Mouse (Mus musculus) embryonic facial prominence, embryonic 12.5 days (tissue): ENCODE results near the gene Vwa8. TPM values are rescaled to one million over a fixed set of nuclear protein-coding genes. Genes with fewer than 3 reads are reported as not detected.

Experiments
- ATAC-seq: fragments of 200-750 bp; cut with Nextera tagmentation; 2 replicates; pipeline ENCODE4 v1.8.0; 2017; ENCODE audit not compliant: insufficient number of reproducible peaks, insufficient read depth, low FRiP score, low TSS enrichment
- H3K27ac ChIP-seq: fragments of 300-500 bp; sonication (generic); 2 replicates; pipeline ENCODE4 v1.5.1; 2016; ENCODE audit warnings: mild to moderate bottlenecking
- H3K27me3 ChIP-seq: fragments of 300-500 bp; sonication (generic); 2 replicates; pipeline ENCODE4 v1.6.1; 2016; ENCODE audit warnings: mild to moderate bottlenecking, moderate library complexity
- H3K36me3 ChIP-seq: fragments of 300-500 bp; sonication (generic); 2 replicates; pipeline ENCODE4 v1.6.1; 2016; ENCODE audit warnings: mild to moderate bottlenecking
- H3K4me1 ChIP-seq: fragments of 300-500 bp; sonication (generic); 2 replicates; pipeline ENCODE4 v1.6.1; 2016
- H3K4me2 ChIP-seq: fragments of 300-500 bp; sonication (generic); replicated peaks from 2 replicates; pipeline ENCODE4 v1.6.1; 2016; ENCODE audit warnings: mild to moderate bottlenecking, moderate library complexity
- H3K4me3 ChIP-seq: fragments of 300-500 bp; sonication (generic); 2 replicates; pipeline ENCODE4 v1.5.1; 2016; ENCODE audit warnings: mild to moderate bottlenecking
- H3K9ac ChIP-seq: fragments of 300-500 bp; sonication (generic); 2 replicates; pipeline ENCODE4 v1.6.1; 2016; ENCODE audit warnings: mild to moderate bottlenecking, moderate library complexity
- H3K9me3 ChIP-seq: fragments of 300-500 bp; sonication (generic); 2 replicates; pipeline ENCODE4 v1.6.1; 2016; ENCODE audit warnings: mild to moderate bottlenecking, moderate library complexity
- WGBS: fragments of 180-500 bp; shearing (Covaris S2); methylation state at CpG from one replicate; pipeline ENCODE4 v1.1.7; 2016; 5-methylcytosine and 5-hydroxymethylcytosine counted together
- polyA plus RNA-seq: library from polyadenylated mRNA; unstranded; fragments of >200 nt; fragmentation: Nextera tagmentation; extraction: Ambion mirVana; gene quantifications from 2 replicates; pipeline ENCODE4 v1.2.1, GENCODE M21; 2016

Gene Vwa8
- polyA plus RNA-seq, 1 experiment from 2014 or later, result 10.6 TPM

DNA sequence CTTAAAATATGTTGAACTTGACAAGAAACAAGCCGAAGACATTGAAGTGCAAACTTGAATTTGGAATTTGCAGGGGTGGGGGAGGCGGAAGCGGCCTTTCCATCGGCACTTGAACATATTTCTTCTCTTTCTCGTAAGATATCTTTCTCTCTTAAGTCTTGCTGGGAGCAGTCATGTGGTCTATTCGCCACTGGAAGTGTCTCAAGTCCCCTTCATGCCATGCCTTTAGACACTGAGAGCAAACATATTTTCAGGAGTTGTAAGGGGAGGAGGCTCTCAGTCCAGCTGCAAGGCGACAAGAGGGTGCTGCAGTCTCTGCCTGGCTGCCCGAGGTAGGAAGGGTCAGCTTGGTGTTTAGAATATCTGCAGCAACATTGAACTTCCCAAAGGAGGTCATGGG lies 288.2 kb downstream of the Vwa8 start:
- H3K4me1 ChIP-seq, result peaks cover 33% of the 10 kb centered on the region
- H3K4me2 ChIP-seq, result no peak overlapping the region
- no peaks in the 10 kb centered on the region for H3K36me3 ChIP-seq
- H3K9ac ChIP-seq, result no peak overlapping the region
- 67% methylated on average over 8 of the region's 8 CpGs for WGBS
- no peaks in the 10 kb centered on the region for H3K27me3 ChIP-seq
- H3K9me3 ChIP-seq, result no peaks in the 10 kb centered on the region
- no peak for ATAC-seq
- H3K4me3 ChIP-seq, result no peak overlapping the region
- H3K27ac ChIP-seq, result no peak overlapping the region

DNA sequence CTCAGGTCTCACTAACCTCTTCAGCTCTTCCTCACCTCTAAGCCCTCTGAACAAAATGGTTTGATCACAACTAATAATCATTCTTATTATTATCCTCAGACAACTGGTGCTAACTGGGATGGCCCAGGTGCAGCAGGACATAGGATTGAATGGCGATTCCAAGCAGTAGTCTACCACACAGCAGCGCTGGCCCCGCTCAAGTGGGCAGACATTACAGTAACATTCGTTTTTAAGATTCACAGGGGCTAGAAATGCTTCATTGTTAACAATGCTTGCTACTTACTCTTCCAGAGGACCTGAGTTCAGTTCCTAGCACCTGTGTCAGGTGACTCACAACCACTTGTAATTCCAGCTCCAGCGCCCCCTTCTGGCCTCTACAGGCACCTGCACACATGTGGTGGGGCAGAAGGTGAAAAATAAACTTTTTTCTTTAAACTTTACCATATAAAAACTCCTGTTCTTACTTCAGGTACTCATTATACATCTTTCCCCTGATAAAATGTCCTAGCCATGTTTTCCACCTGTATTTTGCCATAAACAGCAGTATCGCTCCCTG lies 290.3 kb downstream of the Vwa8 start:
- H3K9me3 ChIP-seq, result no peaks in the 10 kb centered on the region
- no peak overlapping the region for H3K9ac ChIP-seq
- no peaks in the 10 kb centered on the region for H3K36me3 ChIP-seq
- H3K4me3 ChIP-seq, result no peak overlapping the region
- H3K4me2 ChIP-seq, result no peak overlapping the region
- peaks cover 33% of the 10 kb centered on the region for H3K4me1 ChIP-seq
- H3K27me3 ChIP-seq, result no peaks in the 10 kb centered on the region
- H3K27ac ChIP-seq, result no peak overlapping the region
- 89% methylated on average over 6 of the region's 6 CpGs for WGBS
- no peak for ATAC-seq

GRCm38 (mm10) chr14:79139918-79140825 lies 291.3 kb downstream of the Vwa8 start:
- H3K27me3 ChIP-seq, result no peaks in the 10 kb centered on the region
- H3K4me3 ChIP-seq, result no peak overlapping the region
- no peak for ATAC-seq
- H3K4me1 ChIP-seq, result peaks cover 27% of the 10 kb centered on the region
- 44% methylated on average over 19 of the region's 19 CpGs for WGBS
- H3K36me3 ChIP-seq, result no peaks in the 10 kb centered on the region
- no peak overlapping the region for H3K4me2 ChIP-seq
- H3K27ac ChIP-seq, result 0 out of 2 replicates have a peak overlapping the region, but pooled peaks have one; percentile 7
- H3K9me3 ChIP-seq, result no peaks in the 10 kb centered on the region
- no peak overlapping the region for H3K9ac ChIP-seq

GRCm38 (mm10) chr14:79140826-79141219 lies 292.0 kb downstream of the Vwa8 start:
- no peak for ATAC-seq
- peaks cover 21% of the 10 kb centered on the region for H3K4me1 ChIP-seq
- H3K4me3 ChIP-seq, result no peak overlapping the region
- 0 out of 2 replicates have a peak overlapping the region, but pooled peaks have one; percentile 7 for H3K27ac ChIP-seq
- H3K36me3 ChIP-seq, result no peaks in the 10 kb centered on the region
- H3K4me2 ChIP-seq, result no peak overlapping the region
- 87% methylated on average over 2 of the region's 2 CpGs for WGBS
- H3K9ac ChIP-seq, result no peak overlapping the region
- no peaks in the 10 kb centered on the region for H3K9me3 ChIP-seq
- no peaks in the 10 kb centered on the region for H3K27me3 ChIP-seq

GRCm38 (mm10) chr14:79142342-79142741 lies 293.5 kb downstream of the Vwa8 start:
- H3K36me3 ChIP-seq, result no peaks in the 10 kb centered on the region
- no peak overlapping the region for H3K9ac ChIP-seq
- no peak overlapping the region for H3K4me2 ChIP-seq
- H3K27me3 ChIP-seq, result no peaks in the 10 kb centered on the region
- no peak overlapping the region for H3K4me3 ChIP-seq
- no peak for ATAC-seq
- H3K4me1 ChIP-seq, result peaks cover 11% of the 10 kb centered on the region
- 88% methylated on average over 4 of the region's 4 CpGs for WGBS
- H3K27ac ChIP-seq, result no peak overlapping the region
- H3K9me3 ChIP-seq, result no peaks in the 10 kb centered on the region

- no peak overlapping the region for H3K9ac ChIP-seq
- no peak overlapping the region for H3K27ac ChIP-seq
- no peaks in the 10 kb centered on the region for H3K27me3 ChIP-seq
- no peak overlapping the region for H3K4me3 ChIP-seq
- H3K36me3 ChIP-seq, result no peaks in the 10 kb centered on the region
- peaks cover 11% of the 10 kb centered on the region for H3K4me1 ChIP-seq
- ATAC-seq, result no peak
- H3K9me3 ChIP-seq, result no peaks in the 10 kb centered on the region
- 95% methylated on average over 9 of the region's 9 CpGs for WGBS
- no peak overlapping the region for H3K4me2 ChIP-seq
Measured at GRCm38 (mm10) chr14:79143696-79144095, 294.8 kb downstream of the Vwa8 start.

GRCm38 (mm10) chr14:79144278-79145224 lies 295.7 kb downstream of the Vwa8 start:
- Histone ChIP-seq H3K9ac (no peak overlapping the region), H3K27me3 (no peaks in the 10 kb centered on the region), H3K4me2 (no peak overlapping the region), H3K9me3 (no peaks in the 10 kb centered on the region), H3K4me1 (peaks cover 11% of the 10 kb centered on the region), H3K36me3 (no peaks in the 10 kb centered on the region), H3K4me3 (no peak overlapping the region), H3K27ac (no peak overlapping the region)
- ATAC-seq, result no peak
- WGBS, result 85% methylated on average over 13 of the region's 13 CpGs

DNA sequence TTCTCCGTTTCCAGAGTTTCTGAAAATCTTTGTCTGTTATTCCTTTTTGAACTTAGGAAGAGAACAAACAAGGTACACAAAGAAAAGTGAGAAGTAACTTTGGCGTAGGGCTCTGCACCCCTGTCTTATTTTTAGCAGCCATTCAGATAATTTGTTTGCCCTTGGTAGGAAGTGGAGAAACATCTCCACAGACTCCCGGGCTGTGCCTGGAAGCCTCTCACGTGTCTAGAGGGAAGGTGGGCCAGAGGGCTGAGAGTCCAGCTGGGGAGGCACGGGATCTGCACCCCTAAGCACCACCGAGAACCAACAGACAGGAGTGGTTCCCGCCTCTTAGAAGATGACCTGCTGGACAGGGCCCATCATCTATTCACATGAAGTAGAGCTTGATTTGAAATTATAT lies 302.9 kb downstream of the Vwa8 start:
- Histone ChIP-seq H3K36me3 (no peaks in the 10 kb centered on the region), H3K27ac (no peak overlapping the region), H3K4me2 (no peak overlapping the region), H3K27me3 (no peaks in the 10 kb centered on the region), H3K4me1 (peaks cover under 1% of the 10 kb centered on the region), H3K9ac (no peak overlapping the region), H3K9me3 (no peaks in the 10 kb centered on the region), H3K4me3 (no peak overlapping the region)
- no peak for ATAC-seq
- WGBS, result 90% methylated on average over 7 of the region's 7 CpGs

DNA sequence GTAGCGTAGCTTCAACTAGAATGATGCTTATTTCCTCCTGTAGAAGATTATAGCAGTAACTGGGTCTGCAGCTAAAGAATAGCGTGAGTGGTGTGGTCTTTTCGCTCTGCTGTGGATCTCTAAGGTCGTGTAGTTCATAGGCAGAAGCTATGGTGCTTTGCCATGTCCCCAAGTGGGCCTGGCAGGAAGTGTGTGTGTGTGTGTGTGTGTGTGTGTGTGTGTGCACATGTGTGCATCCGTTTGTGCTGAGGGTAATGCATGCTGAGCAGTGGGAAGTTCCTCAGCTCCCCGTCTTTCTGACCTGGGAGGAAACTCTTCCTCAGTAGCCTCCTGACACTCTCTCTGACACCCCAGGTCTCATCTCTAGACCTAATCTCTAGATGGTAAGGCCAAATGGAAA lies 305.0 kb downstream of the Vwa8 start:
- Histone ChIP-seq H3K9ac (no peak overlapping the region), H3K4me2 (no peak overlapping the region), H3K9me3 (no peaks in the 10 kb centered on the region), H3K27me3 (no peaks in the 10 kb centered on the region), H3K4me1 (peaks cover 17% of the 10 kb centered on the region), H3K27ac (no peak overlapping the region), H3K4me3 (no peak overlapping the region), H3K36me3 (no peaks in the 10 kb centered on the region)
- no peak for ATAC-seq
- 81% methylated on average over 6 of the region's 6 CpGs for WGBS

- Histone ChIP-seq H3K4me2 (no peak overlapping the region), H3K4me3 (no peak overlapping the region), H3K27me3 (no peaks in the 10 kb centered on the region), H3K9ac (no peak overlapping the region), H3K9me3 (no peaks in the 10 kb centered on the region), H3K36me3 (no peaks in the 10 kb centered on the region), H3K27ac (no peak overlapping the region), H3K4me1 (peaks cover 17% of the 10 kb centered on the region)
- ATAC-seq, result no peak
- WGBS, result 61% methylated on average over 11 of the region's 11 CpGs
Measured at GRCm38 (mm10) chr14:79154961-79155360, 306.1 kb downstream of the Vwa8 start.

DNA sequence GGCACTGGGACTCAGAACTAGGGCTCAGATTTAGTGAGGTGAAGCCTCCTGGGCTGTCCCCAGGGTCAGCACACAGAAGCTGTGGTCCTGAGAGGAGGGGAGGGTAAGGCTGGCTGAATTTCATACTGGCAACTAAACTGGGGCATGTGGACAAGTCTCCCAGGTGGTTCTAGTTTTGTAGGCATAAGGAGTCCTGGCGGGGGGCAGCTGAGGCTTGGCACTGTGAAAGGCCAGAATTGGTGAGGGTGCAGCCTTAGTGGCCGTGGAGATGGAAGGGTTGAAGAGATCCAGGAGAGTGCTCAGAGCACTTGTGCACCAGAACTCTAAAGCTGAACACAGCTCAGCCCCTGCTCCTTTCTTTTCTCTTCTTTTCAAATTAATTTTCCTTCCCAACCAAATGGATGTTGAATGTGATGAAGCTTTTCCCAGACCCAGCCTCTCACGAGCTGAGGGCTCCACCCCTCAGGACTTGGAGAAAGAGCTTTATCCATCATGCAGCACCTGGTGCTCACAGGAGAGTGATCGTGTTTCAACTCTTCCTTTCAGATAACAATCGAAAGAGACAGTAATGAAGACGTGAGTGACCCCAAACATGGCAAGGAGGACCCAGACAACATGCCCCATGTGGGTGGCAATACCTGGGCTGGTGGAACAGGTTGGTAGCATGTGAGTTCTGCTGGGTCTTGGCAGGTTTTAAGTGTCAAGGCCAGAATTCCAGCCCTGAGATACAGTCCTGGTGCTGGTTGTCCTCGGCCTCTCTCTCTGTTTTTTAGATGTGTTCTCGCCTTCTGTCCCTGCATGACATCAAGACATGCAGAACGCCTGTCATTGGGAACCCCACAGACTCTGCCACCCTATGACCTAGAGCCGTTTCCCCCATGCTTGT lies 307.9 kb downstream of the Vwa8 start:
- Histone ChIP-seq H3K36me3 (no peaks in the 10 kb centered on the region), H3K4me3 (no peak overlapping the region), H3K27me3 (no peaks in the 10 kb centered on the region), H3K4me1 (peaks cover 17% of the 10 kb centered on the region), H3K9me3 (no peaks in the 10 kb centered on the region), H3K9ac (no peak overlapping the region), H3K27ac (0 out of 2 replicates have a peak overlapping the region, but pooled peaks have one; percentile 36), H3K4me2 (no peak overlapping the region)
- no peak for ATAC-seq
- 67% methylated on average over 10 of the region's 10 CpGs for WGBS
